Mouse (Mus musculus) right cerebral cortex, postnatal 25 days (tissue): ENCODE measurements around the gene Rgma.
A peak's percentile ranks its signal among the peaks of the same experiment; 100 is the strongest.

ENCODE experiments used
- DNase-seq: peaks from one replicate; pipeline ENCODE4 v3.0.0; 2022

Gene Rgma

GRCm38 (mm10) chr7:73372352-73372970 is 2.8 kb upstream of the Rgma start:
- peak; percentile 81 for DNase-seq

DNA sequence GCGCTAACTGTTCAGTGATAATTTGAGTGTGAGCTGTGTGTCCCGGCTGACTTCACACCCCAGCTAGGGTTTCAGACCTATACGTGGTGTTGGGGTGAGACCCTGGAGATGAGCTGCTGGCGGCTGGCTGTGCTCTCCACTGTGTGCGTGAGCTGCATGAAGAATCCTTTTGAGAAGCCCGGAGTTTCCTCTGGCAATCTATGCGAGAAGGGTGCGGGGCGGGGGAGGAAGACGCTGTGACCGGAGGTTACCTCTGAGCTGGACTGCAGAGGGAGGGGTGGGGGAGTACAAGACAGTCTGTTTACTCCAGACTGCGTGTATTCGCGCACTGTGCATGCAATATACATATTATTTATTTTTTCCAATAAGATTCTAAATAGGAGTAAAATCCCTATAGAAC is 582 bp upstream of the Rgma start:
- no peak for DNase-seq

- peak; percentile 66 for DNase-seq
These were observed 1.0 kb downstream of the Rgma start for GRCm38 (mm10) chr7:73376101-73377001.

DNA sequence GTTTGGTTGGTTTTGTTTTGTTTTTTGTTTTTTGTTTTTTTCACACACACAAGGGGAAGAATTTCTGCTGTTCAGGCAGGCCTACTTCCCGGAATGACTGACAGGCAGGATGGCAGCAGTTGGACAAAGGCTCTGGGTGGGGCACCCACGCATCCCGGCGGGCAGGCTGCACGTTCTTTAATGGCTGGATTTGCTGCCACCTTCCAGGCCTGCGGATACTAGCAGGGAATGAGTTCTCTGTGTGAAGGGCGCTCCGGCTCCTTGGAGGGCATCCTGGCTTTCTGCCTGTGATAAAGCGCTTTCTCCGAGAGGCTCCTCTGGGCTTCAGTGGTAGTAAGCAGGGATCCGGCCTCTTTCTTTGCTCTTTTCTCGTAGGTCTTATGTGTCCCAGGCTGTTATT is 2.0 kb downstream of the Rgma start:
- DNase-seq, result peak; percentile 35

- DNase-seq, result no peak
These were observed 2.7 kb downstream of the Rgma start for GRCm38 (mm10) chr7:73378034-73378433.

DNA sequence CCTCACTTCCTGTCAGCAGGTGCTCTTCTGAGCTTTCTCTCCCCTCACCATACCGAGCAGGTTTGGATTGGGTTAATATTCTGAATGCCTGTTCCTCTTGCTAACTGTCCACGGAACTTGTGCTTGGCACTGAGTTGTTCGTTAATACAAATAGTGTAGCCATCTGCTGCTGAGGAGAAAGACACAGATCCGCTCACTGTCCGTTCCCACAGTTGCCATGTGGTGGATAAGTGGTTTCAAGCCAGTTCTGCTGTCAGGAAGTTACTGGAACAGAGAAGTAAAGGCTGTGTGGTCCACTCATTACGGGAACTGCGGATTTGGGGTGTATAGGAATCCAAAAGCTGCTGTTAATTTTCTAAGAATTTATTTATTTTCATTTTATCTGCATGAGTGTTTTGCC is 7.5 kb downstream of the Rgma start:
- no peak for DNase-seq

- DNase-seq, result no peak
These were observed 13.6 kb downstream of the Rgma start for GRCm38 (mm10) chr7:73388866-73389265.

DNA sequence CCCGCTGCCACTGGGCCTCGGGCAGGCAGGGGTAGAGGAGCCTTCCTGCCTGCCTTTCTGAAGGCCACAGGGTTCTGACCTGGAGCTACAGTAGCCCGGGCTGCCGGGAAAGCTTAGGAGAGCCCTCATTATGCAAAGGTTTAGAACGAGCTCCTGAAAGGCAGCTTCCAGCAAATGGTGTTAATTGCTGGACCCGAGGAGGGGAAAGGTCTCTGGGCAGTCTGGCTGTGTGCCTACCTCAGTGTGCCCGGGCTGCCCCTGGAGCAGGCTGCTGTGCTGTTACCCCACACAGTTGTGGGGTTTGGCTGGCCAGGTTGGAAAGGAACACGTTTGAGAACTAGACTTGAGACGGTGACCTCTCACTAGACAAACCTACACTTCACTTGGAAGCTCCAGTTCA is 14.1 kb downstream of the Rgma start:
- DNase-seq, result no peak

DNA sequence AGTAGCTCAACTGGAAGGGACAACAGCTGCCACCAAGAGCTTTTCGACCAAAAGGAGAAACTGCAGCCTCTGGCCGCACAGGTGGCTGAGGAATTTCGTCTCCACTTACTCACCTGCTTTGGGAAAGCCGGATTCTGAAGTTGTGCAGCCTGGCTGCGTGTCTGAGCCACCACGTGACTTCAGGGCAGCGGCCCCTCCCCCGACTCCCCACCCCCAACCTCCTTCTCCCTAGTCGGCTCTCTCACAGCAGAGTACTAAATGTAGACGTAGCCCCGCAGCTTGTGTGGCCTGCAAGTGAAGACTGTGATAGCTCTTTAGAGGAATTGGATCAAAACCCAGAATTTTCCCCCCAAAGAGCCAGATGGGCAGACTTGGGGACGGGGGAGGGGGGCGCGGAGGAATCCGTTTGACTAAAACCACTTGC is 14.6 kb downstream of the Rgma start:
- DNase-seq, result no peak

- DNase-seq, result no peak
These were observed 15.2 kb downstream of the Rgma start for GRCm38 (mm10) chr7:73390426-73391001.

- DNase-seq, result peak; percentile 81
These were observed 15.8 kb downstream of the Rgma start for GRCm38 (mm10) chr7:73391002-73391517.

DNA sequence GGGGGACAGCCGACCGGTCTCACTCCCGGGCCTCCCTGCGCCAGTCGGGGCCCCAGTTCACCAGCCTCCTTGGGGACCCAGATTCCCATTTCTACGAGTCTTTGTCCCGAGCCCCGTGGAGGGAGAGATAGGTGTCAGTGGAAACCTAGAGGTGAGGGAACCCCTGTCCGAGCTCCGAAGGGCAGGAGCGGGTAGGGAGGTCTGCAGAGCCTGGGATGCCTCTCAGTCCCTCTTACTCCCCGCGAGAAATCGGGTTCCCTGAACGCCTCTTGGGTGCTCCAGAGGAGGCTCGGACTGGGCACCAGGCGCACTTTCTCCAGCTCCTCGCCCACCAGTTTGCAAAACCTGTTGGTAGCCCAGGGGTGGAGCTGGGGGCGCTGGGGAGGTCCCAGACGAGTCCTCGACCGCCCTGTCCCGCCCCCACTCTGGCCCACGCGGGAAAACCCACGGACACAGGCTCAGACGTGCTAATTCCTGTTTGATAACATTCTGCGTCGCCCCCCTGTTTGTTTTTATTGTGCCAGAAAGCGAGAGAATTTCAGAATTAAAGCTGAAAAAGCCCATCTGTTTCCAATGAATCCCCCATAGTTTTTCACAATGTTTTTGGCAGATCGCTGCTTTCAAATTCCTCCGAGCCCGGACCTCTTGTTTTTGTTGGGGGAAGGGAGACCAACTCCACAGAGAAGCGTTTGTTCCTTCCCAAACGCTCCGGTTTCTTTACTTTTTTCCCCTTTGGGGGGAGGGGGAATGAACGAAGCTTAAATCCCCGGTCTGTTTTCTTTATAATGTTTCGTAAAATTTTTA is 16.4 kb downstream of the Rgma start:
- DNase-seq, result peak; percentile 42

DNA sequence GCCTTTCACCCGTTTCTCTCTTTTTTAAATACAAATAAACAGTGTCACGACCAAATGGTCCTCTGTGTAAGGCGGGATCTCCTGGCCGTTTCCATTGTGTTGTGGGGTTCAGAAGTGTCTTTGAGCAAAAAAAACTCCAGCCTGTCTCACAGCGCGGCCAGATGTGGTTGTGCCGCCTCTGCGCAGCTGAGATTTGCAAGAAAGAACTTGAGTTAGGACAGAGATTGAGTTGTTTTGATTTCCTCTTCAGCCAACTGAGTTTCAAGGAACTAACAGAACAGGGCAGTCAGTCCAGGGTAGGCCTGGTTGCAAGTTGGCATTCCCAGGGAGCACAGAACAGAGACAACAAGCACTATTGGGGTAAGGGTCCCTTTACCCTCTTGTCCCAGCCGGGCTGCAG is 17.1 kb downstream of the Rgma start:
- DNase-seq, result no peak

DNA sequence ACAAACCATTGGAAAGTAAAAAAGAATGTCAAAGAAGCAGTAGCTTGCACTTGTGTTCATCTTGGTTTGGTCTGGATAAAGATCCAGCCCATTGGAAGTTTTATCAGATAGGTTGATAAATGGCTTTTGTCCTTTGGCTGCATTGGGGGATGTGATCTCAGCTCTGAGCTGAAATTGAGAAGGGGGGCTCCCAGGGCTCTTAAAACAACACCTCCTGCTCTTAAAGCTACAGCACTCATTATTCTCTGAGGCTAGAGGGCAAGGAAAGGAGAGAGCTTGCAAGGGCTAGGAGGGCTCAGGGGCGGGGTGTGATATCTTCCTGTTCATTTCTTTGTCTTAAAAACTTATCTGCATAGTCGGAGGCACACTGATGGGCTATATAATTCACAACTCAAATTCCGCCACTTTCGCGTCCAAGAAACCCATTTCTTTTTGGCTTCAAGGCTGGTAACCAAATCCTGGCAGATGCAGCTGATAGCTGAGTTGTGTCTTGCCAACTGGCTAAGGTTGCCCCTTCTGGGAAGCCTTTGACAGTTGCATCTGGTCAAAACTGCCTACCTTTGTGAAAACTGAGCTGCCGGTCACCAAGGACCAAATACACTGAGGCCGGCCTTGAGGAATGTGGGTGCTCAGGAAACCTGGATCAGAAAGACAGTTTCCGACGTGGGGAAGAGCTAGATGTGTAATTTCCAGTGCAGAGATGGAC is 18.2 kb downstream of the Rgma start:
- DNase-seq, result no peak

- DNase-seq, result no peak
These were observed 18.7 kb downstream of the Rgma start for GRCm38 (mm10) chr7:73394013-73394409.

GRCm38 (mm10) chr7:73398319-73398718 is 23.0 kb downstream of the Rgma start:
- DNase-seq, result peak; percentile 64

- DNase-seq, result no peak
These were observed 23.6 kb downstream of the Rgma start for GRCm38 (mm10) chr7:73398806-73399442.

- peak; percentile 72 for DNase-seq
These were observed 24.3 kb downstream of the Rgma start for GRCm38 (mm10) chr7:73399501-73400044.

- DNase-seq, result no peak
These were observed 25.0 kb downstream of the Rgma start for GRCm38 (mm10) chr7:73400051-73400916.

GRCm38 (mm10) chr7:73402106-73402505 is 26.8 kb downstream of the Rgma start:
- no peak for DNase-seq
